Mouse (Mus musculus): ENCODE measurements around the gene Adamtsl4. TPM values are rescaled to one million over a fixed set of nuclear protein-coding genes. Genes with fewer than 3 reads are reported as not detected.
"Not testable (repeated sequence)": the region's sequence is repeated elsewhere in the genome, so short reads cannot be mapped to it uniquely, and the experiment has no call there.

The Adamtsl4 gene
- polyA plus RNA-seq, 1 experiment: 5.2 TPM

DNA sequence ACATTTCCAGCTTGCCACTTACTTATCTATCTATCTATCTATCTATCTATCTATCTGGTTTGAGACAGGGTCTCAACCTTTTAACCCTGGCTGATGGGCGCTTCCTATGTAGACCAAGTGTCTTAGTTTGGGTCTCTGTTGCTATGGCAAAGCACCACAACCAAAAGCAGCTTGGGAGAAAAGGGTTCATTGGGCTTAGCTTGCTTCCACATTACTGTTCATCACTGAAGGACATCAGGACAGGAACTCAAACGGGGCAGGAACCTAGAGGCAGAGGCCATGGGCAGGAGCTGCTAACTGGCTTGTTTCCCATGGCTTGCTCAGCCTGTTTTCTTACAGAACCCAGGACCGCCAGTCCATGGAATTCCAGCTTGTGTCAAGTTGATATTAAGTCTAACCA is 30.6 kb downstream of the Adamtsl4 start:
- H3K27me3 ChIP-seq (replicated peaks; ENCODE audit: control insufficient read depth, insufficient read depth, low read length): no peaks in the 10 kb centered on the region
- H3K36me3 ChIP-seq (ENCODE audit: control insufficient read depth, insufficient read depth, low read length): peaks cover 9% of the 10 kb centered on the region; the same call in 1 of the 2 replicates
- 92% methylated on average over 3 of the region's 3 CpGs for WGBS
- no peak for DNase-seq
- peaks cover 12% of the 10 kb centered on the region; the same call in 1 of the 2 replicates for H3K4me1 ChIP-seq (ENCODE audit: control insufficient read depth, insufficient read depth, low read length)
- TF ChIP-seq CTCF (conservative IDR thresholded peaks at IDR 0.05; ENCODE audit: insufficient read depth, insufficient read length, low read depth, low read length) (no peak), POLR2A (IDR thresholded peaks at IDR 0.05; ENCODE audit: low read depth, low read length) (no peak)
- H3K27ac ChIP-seq (ENCODE audit: insufficient read depth, low read depth, low read length): no peak overlapping the region
- no peak overlapping the region for H3K4me3 ChIP-seq (ENCODE audit: insufficient read depth, low read depth, low read length)

DNA sequence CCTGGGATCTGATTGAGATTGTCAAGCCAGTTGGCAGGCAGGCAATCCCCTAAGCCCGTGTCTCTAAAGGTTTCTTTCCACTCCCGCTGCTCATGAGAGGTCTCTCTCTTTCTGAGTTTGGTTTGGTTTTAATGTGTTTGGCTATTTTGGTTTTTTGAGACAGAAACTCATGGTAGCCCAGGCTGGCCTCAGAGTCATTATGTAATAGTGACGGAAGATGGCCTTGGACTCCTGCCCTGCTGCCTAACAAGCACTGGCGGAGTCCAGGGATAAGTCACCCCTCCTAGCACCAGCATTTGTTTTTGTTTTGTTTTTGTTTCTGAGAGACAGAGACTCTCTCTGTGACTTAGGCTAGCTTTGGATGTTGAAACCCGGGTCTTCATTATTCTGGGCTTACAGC is 32.3 kb downstream of the Adamtsl4 start:
- Histone ChIP-seq H3K27me3 (replicated peaks; ENCODE audit: control insufficient read depth, insufficient read depth, low read length) (no peaks in the 10 kb centered on the region), H3K4me3 (ENCODE audit: insufficient read depth, low read depth, low read length) (no peak overlapping the region), H3K36me3 (ENCODE audit: control insufficient read depth, insufficient read depth, low read length) (peaks cover 3% of the 10 kb centered on the region; the same call in 1 of the 2 replicates), H3K27ac (ENCODE audit: insufficient read depth, low read depth, low read length) (peak overlapping the region; percentile 13; the same call in 1 of the 2 replicates), H3K4me1 (ENCODE audit: control insufficient read depth, insufficient read depth, low read length) (peaks cover 13% of the 10 kb centered on the region; the same call in 1 of the 2 replicates)
- WGBS: 62% methylated on average over 5 of the region's 5 CpGs
- DNase-seq: no peak
- TF ChIP-seq POLR2A (IDR thresholded peaks at IDR 0.05; ENCODE audit: low read depth, low read length): no peak
- no peak for TF ChIP-seq CTCF (conservative IDR thresholded peaks at IDR 0.05; ENCODE audit: insufficient read depth, insufficient read length, low read depth, low read length)

DNA sequence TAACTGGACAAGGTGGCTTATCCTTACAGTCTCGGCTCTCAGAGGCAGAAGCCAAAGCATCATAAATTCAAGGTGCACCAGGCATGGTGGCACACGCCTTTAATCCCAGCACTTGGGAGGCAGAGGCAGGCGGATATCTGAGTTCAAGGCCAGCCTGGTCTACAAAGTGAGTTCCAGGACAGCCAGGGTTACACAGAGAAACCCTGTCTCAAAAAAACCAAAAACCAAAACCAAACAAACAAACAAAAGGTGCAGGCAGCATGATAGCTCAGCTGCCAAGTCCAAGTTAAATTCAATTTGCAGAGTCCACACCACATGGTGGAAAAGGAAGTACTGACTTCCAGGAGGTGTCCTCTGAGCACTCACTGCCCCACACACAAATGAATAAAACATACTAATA is 33.3 kb downstream of the Adamtsl4 start:
- not testable (repeated sequence) for H3K36me3 ChIP-seq (ENCODE audit: control insufficient read depth, insufficient read depth, low read length); H3K4me3 ChIP-seq (ENCODE audit: insufficient read depth, low read depth, low read length); H3K27me3 ChIP-seq (replicated peaks; ENCODE audit: control insufficient read depth, insufficient read depth, low read length); DNase-seq
- H3K27ac ChIP-seq (ENCODE audit: insufficient read depth, low read depth, low read length): peak overlapping the region; percentile 54
- H3K4me1 ChIP-seq (ENCODE audit: control insufficient read depth, insufficient read depth, low read length): peaks cover 13% of the 10 kb centered on the region; the same call in 1 of the 2 replicates
- 84% methylated on average over 3 of the region's 3 CpGs for WGBS

DNA sequence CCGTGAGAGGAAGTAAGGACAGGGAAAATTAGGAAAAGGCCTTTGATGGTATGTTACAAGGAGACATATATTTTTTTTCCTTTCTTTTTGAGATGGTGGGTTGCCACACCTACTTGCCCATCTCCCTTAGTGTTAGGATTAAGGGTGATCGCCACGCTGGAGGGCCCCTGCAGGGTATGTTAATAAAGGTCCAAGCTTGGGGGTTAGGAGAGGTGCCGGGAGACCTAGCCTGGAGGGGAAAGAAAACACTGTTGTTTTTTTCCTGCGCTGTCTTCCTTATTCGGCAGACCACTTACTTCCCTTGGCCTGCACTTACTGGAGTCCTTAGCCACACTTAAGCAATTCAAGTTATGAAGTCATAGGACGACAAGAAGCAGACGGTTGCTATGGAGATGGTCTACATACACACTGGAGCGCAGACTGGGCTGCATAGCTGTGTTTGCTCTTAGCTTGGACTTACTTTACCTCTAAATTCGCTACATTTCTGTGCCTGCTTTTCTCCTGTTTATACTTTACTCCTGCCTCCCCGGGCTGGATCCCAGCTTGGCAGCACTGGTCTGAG is 34.2 kb downstream of the Adamtsl4 start:
- 54% methylated on average over 11 of the region's 11 CpGs for WGBS
- no peak for DNase-seq
- Histone ChIP-seq H3K27me3 (replicated peaks; ENCODE audit: control insufficient read depth, insufficient read depth, low read length) (no peaks in the 10 kb centered on the region), H3K27ac (ENCODE audit: insufficient read depth, low read depth, low read length) (peak overlapping the region; percentile 65), H3K36me3 (ENCODE audit: control insufficient read depth, insufficient read depth, low read length) (no peaks in the 10 kb centered on the region), H3K4me1 (ENCODE audit: control insufficient read depth, insufficient read depth, low read length) (peaks cover 13% of the 10 kb centered on the region; the same call in 1 of the 2 replicates), H3K4me3 (ENCODE audit: insufficient read depth, low read depth, low read length) (no peak overlapping the region)
- no peak for TF ChIP-seq POLR2A (IDR thresholded peaks at IDR 0.05; ENCODE audit: low read depth, low read length)

DNA sequence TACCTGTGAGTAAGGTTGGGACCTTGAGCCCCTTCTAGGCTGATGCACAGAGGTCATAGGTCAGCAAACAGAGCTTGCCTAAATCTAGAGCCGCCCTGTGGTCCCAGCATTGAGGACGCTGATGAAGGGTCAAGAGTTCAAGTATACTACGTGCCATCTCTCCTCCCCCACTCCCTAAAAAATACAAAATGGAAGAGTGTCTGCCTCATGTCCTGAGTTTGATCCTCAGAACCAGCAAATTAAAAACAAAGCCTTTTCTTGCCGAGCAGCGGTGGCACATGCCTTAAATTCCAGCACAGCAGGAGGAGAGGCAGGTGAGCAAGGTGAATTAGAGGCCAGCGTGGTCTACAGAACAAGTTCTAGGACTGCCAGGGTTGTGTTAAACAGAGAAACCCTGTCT is 34.8 kb downstream of the Adamtsl4 start:
- H3K27ac ChIP-seq (ENCODE audit: insufficient read depth, low read depth, low read length): peak overlapping the region; percentile 39; the same call in 1 of the 2 replicates

DNA sequence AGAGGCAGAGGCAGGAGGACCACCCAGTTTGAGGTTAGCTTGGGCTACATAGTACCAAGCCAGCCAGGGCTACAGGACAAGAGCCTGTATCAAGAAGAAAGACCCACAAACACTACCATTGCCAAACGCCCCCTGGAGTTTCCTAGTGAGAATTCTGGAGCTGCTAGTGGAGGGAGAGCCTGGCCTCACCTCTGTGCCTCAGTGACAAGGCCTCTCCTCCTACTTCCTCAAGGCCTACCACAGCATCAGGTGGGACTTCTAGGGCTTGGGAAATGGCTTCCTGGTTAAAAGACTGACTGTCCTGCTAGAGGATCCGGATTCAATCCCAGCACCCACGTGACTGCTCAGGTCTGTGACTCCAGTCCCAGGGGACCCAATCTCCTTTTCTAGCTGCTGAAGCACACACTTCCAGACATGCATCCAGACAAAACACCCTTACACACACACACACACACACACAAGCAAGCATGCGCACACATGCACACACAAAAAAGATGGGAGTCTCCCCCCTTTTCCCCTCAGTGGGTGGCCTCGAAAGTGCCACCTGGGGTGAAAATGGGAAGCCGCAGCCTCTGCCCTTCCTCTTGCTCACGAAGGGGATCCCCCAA is 35.4 kb downstream of the Adamtsl4 start:
- H3K4me1 ChIP-seq (ENCODE audit: control insufficient read depth, insufficient read depth, low read length): peaks cover 13% of the 10 kb centered on the region; the same call in 1 of the 2 replicates
- H3K36me3 ChIP-seq (ENCODE audit: control insufficient read depth, insufficient read depth, low read length): no peaks in the 10 kb centered on the region
- H3K4me3 ChIP-seq (ENCODE audit: insufficient read depth, low read depth, low read length): no peak overlapping the region
- peak overlapping the region; percentile 21 for H3K27ac ChIP-seq (ENCODE audit: insufficient read depth, low read depth, low read length)
- no peak for DNase-seq
- no peaks in the 10 kb centered on the region for H3K27me3 ChIP-seq (replicated peaks; ENCODE audit: control insufficient read depth, insufficient read depth, low read length)
- WGBS: 80% methylated on average over 7 of the region's 7 CpGs
- TF ChIP-seq POLR2A (IDR thresholded peaks at IDR 0.05; ENCODE audit: low read depth, low read length) (no peak), CTCF (conservative IDR thresholded peaks at IDR 0.05; ENCODE audit: insufficient read depth, insufficient read length, low read depth, low read length) (no peak)

More for the DNA sequence above, 34.8 kb downstream of the Adamtsl4 start:
- Histone ChIP-seq H3K36me3 (ENCODE audit: control insufficient read depth, insufficient read depth, low read length) (no peaks in the 10 kb centered on the region), H3K27me3 (replicated peaks; ENCODE audit: control insufficient read depth, insufficient read depth, low read length) (no peaks in the 10 kb centered on the region), H3K4me1 (ENCODE audit: control insufficient read depth, insufficient read depth, low read length) (peaks cover 13% of the 10 kb centered on the region; the same call in 1 of the 2 replicates), H3K4me3 (ENCODE audit: insufficient read depth, low read depth, low read length) (no peak overlapping the region)
- TF ChIP-seq POLR2A (IDR thresholded peaks at IDR 0.05; ENCODE audit: low read depth, low read length): no peak
- DNase-seq: no peak
- WGBS: 45% methylated on average over 6 of the region's 6 CpGs

DNA sequence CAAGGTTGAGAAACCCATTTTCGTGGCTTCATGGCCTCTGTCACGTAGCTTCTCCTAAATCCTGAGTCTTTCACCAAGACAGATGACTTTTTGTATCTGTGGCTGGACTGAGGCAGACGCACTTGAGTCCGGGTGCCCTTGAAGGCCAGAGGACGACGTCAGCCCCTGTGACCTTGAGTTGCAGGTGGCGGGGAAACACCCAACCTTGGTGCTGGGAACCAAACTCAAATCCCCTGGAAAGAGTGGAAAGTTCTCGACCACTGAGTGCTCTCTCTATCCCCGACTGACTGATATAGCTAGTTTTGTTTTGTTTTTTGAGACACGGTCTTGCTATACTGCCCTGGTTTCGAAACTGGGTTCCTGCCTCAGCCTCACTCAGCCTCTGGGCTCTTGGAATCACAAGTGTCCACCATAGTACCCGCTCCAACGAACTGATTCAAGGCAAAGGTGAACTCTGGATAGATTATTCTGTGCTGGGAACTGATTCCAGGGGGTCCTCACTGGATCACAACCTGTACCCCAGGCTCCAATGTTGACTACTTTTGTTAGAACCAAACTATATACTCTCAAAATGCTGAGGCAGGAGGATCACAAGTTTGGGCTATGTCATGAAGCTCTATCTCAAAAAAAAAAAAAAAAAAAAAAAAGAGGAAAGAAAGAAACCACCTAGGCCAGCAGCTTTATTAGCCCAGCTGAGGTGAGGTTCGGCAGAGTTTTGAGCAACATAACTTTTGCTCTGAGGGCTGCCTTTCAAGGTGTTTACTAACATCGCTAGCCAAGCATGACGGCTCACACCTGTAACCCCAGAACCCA is 36.1 kb downstream of the Adamtsl4 start:
- H3K36me3 ChIP-seq (ENCODE audit: control insufficient read depth, insufficient read depth, low read length): no peaks in the 10 kb centered on the region
- peak overlapping the region; percentile 97 for H3K27ac ChIP-seq (ENCODE audit: insufficient read depth, low read depth, low read length)
- TF ChIP-seq CTCF (conservative IDR thresholded peaks at IDR 0.05; ENCODE audit: insufficient read depth, insufficient read length, low read depth, low read length): no peak
- TF ChIP-seq POLR2A (IDR thresholded peaks at IDR 0.05; ENCODE audit: low read depth, low read length): no peak
- no peaks in the 10 kb centered on the region for H3K27me3 ChIP-seq (replicated peaks; ENCODE audit: control insufficient read depth, insufficient read depth, low read length)
- peaks cover 13% of the 10 kb centered on the region; the same call in 1 of the 2 replicates for H3K4me1 ChIP-seq (ENCODE audit: control insufficient read depth, insufficient read depth, low read length)
- WGBS: 85% methylated on average over 16 of the region's 16 CpGs
- no peak for DNase-seq
- H3K4me3 ChIP-seq (ENCODE audit: insufficient read depth, low read depth, low read length): no peak overlapping the region
